Mouse (Mus musculus): Measurements from ENCODE around the gene Myzap. TPM values are rescaled to one million over a fixed set of nuclear protein-coding genes. Genes with fewer than 3 reads are reported as not detected.

Gene Myzap
- total RNA-seq, 1 experiment from 2014 or later, result 4.8 TPM

Other genes with a start within 250 kb of the Myzap start
- 79.4 to 98.1 TPM (median 94.8 TPM) in 3 replicates for gene Polr2m, start 106.4 kb downstream of the Myzap start, total RNA-seq (2017)
- gene Cgnl1, start 179.2 kb upstream of the Myzap start, total RNA-seq (2017), result 0.32 to 1.9 TPM in 2 of 3 replicates, not detected in the other

Data from monocyte, adult 5-6 weeks (primary cell).